Comparison of ENCODE assay signal across 18 mouse cellular contexts in the genomic region with DNA sequence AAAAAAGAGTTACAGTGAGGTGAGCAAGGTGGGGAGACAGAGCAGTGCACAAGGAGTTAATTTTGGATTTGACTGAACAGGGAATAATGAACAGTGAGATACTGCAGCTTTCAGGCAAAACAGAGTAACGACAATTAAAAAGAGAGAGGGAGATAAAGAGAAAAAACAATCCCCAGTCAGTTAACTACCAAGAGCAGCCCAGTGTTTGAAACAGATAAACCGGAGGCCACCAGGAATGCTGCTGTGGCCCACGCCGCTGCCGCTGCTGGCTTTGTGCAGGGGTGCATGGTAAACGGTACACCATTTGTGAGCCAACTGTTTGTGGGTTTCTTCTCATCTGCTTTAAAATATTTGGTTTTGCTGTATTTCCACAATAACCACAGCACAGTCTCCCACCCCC. TPM values are rescaled to one million over a fixed set of nuclear protein-coding genes. Genes with fewer than 3 reads are reported as not detected.
DNase-seq lines count a peak whose midpoint lies in the region; ATAC-seq and TF ChIP-seq lines count a peak whose summit lies in the region.
"Had no signal": no experiment of that assay in that cellular context is flagged by ENCODE, and none has a peak within 500 bp of the region (broad histone marks: within the 10 kb centered on the region; RNA-seq: fewer than 3 reads in every experiment).

No protein-coding gene starts in this region.

- no peaks in the 10 kb centered on the region for H3K27me3 ChIP-seq in heart, adult 2 months (ENCODE audit: control insufficient read depth, insufficient read depth, low read length)
- no peaks in the 10 kb centered on the region for H3K27me3 ChIP-seq in heart, embryonic 11.5 days (ENCODE audit: control insufficient read depth, insufficient read depth, low read length)
- no peaks in the 10 kb centered on the region for H3K27me3 ChIP-seq in lung, embryonic 14.5 days (ENCODE audit: insufficient read depth, low read length)
- no peaks in the 10 kb centered on the region for H3K27me3 ChIP-seq in embryonic facial prominence, embryonic 14.5 days (replicated peaks; ENCODE audit: control insufficient read depth, insufficient read depth, low read length)
- H3K27me3 ChIP-seq in midbrain, embryonic 13.5 days, result peaks cover 45% of the 10 kb centered on the region
- H3K27me3 ChIP-seq: megakaryocyte, embryonic 14.5 days had no signal

- H3K36me3 ChIP-seq in heart, adult 2 months (ENCODE audit: control insufficient read depth, insufficient read depth, low read length), result peaks cover 4% of the 10 kb centered on the region
- no peaks in the 10 kb centered on the region for H3K36me3 ChIP-seq in heart, embryonic 11.5 days (ENCODE audit: control insufficient read depth, insufficient read depth, low read length)
- H3K36me3 ChIP-seq in lung, embryonic 14.5 days (ENCODE audit: insufficient read depth), result no peaks in the 10 kb centered on the region
- H3K36me3 ChIP-seq in embryonic facial prominence, embryonic 14.5 days (ENCODE audit: control insufficient read depth, insufficient read depth, low read length), result no peaks in the 10 kb centered on the region
- no peaks in the 10 kb centered on the region for H3K36me3 ChIP-seq in midbrain, embryonic 13.5 days
- H3K36me3 ChIP-seq: embryonic facial prominence, embryonic 13.5 days had no signal

- no peak overlapping the region for H3K4me3 ChIP-seq in heart, adult 2 months
- no peak overlapping the region for H3K4me3 ChIP-seq in heart, embryonic 11.5 days (ENCODE audit: low read depth, low read length)
- H3K4me3 ChIP-seq in lung, embryonic 14.5 days (ENCODE audit: low read depth, low read length), result no peak overlapping the region
- no peak overlapping the region for H3K4me3 ChIP-seq in embryonic facial prominence, embryonic 14.5 days (ENCODE audit: low read depth, low read length)
- H3K4me3 ChIP-seq in midbrain, embryonic 13.5 days (replicated peaks), result no peak overlapping the region
- H3K4me3 ChIP-seq: embryonic facial prominence, embryonic 13.5 days; megakaryocyte, embryonic 14.5 days had no signal

- H3K4me1 ChIP-seq in heart, adult 2 months (ENCODE audit: control insufficient read depth, insufficient read depth, low read length), result no peaks in the 10 kb centered on the region; the same call in 1 of the 2 replicates
- H3K4me1 ChIP-seq in heart, embryonic 11.5 days (ENCODE audit: control insufficient read depth, insufficient read depth, low read length), result peaks cover 14% of the 10 kb centered on the region
- H3K4me1 ChIP-seq in lung, embryonic 14.5 days (ENCODE audit: insufficient read depth), result peaks cover 51% of the 10 kb centered on the region
- H3K4me1 ChIP-seq in embryonic facial prominence, embryonic 14.5 days (ENCODE audit: control insufficient read depth, insufficient read depth, low read length), result no peaks in the 10 kb centered on the region
- peaks cover 43% of the 10 kb centered on the region for H3K4me1 ChIP-seq in midbrain, embryonic 13.5 days (replicated peaks)

- 52% methylated on average over 6 of the region's 6 CpGs for WGBS in heart, adult 2 months
- 9% methylated on average over 6 of the region's 6 CpGs for WGBS in heart, embryonic 11.5 days (ENCODE audit: insufficient replicate concordance)
- WGBS in lung, embryonic 14.5 days, result 20% methylated on average over 6 of the region's 6 CpGs
- 29% methylated on average over 6 of the region's 6 CpGs for WGBS in embryonic facial prominence, embryonic 14.5 days
- WGBS in midbrain, embryonic 13.5 days, result 11% methylated on average over 6 of the region's 6 CpGs

- no peak for TF ChIP-seq POLR2A in heart, adult 2 months (IDR thresholded peaks at IDR 0.05; ENCODE audit: insufficient read depth, low read depth, low read length)

- peak; percentile 9; the same call in 1 of the 2 replicates for TF ChIP-seq CTCF in heart, adult 2 months (IDR thresholded peaks at IDR 0.05)
- no peak for TF ChIP-seq CTCF in lung, embryonic 14.5 days (IDR thresholded peaks at IDR 0.05; ENCODE audit: low read depth)

- no peak overlapping the region; the same call in 1 of the 2 replicates for H3K4me2 ChIP-seq in heart, embryonic 11.5 days
- 0 out of 2 replicates have a peak overlapping the region, but pooled peaks have one; percentile 15 for H3K4me2 ChIP-seq in lung, embryonic 14.5 days
- H3K4me2 ChIP-seq in embryonic facial prominence, embryonic 14.5 days (ENCODE audit: low read depth, low read length), result no peak overlapping the region
- H3K4me2 ChIP-seq in midbrain, embryonic 13.5 days (replicated peaks), result 0 out of 2 replicates have a peak overlapping the region, but pooled peaks have one; percentile 13
- H3K4me2 ChIP-seq: embryonic facial prominence, embryonic 13.5 days had no signal

- H3K9ac ChIP-seq in heart, adult 2 months (ENCODE audit: low read depth, low read length), result no peak overlapping the region
- no peak overlapping the region for H3K9ac ChIP-seq in heart, embryonic 11.5 days (ENCODE audit: low read depth, low read length)
- no peak overlapping the region for H3K9ac ChIP-seq in lung, embryonic 14.5 days
- H3K9ac ChIP-seq in embryonic facial prominence, embryonic 14.5 days (ENCODE audit: low read depth, low read length), result no peak overlapping the region
- no peak overlapping the region for H3K9ac ChIP-seq in midbrain, embryonic 13.5 days (replicated peaks)
- H3K9ac ChIP-seq: embryonic facial prominence, embryonic 13.5 days had no signal

- no peaks in the 10 kb centered on the region for H3K9me3 ChIP-seq in heart, embryonic 11.5 days (replicated peaks; ENCODE audit: control insufficient read depth, low read length)
- no peaks in the 10 kb centered on the region for H3K9me3 ChIP-seq in lung, embryonic 14.5 days (ENCODE audit: low read depth, low read length)
- no peaks in the 10 kb centered on the region for H3K9me3 ChIP-seq in embryonic facial prominence, embryonic 14.5 days (ENCODE audit: control insufficient read depth, low read length)
- H3K9me3 ChIP-seq in midbrain, embryonic 13.5 days, result no peaks in the 10 kb centered on the region; the same call in 1 of the 2 replicates
- H3K9me3 ChIP-seq: embryonic facial prominence, embryonic 13.5 days; megakaryocyte, embryonic 14.5 days had no signal

- no peak overlapping the region for H3K27ac ChIP-seq in heart, adult 2 months
- no peak overlapping the region for H3K27ac ChIP-seq in heart, embryonic 11.5 days (ENCODE audit: low read depth, low read length)
- H3K27ac ChIP-seq in lung, embryonic 14.5 days (ENCODE audit: low read depth), result peak overlapping the region; percentile 42; the same call in 1 of the 2 replicates
- H3K27ac ChIP-seq in embryonic facial prominence, embryonic 14.5 days (replicated peaks; ENCODE audit: low read depth, low read length), result no peak overlapping the region
- H3K27ac ChIP-seq in midbrain, embryonic 13.5 days, result no peak overlapping the region
- H3K27ac ChIP-seq: embryonic facial prominence, embryonic 13.5 days had no signal

- DNase-seq in heart, adult 2 months, result no peak
- no peak for DNase-seq in lung, embryonic 14.5 days
- no peak for DNase-seq in lung, postnatal 25 days (ENCODE audit: low spot score)
- peak; percentile 53 for DNase-seq in embryonic facial prominence, embryonic 14.5 days (ENCODE audit: low spot score)
- DNase-seq in adrenal gland, postnatal 14 days, result no peak
- no peak for DNase-seq in layer of hippocampus, adult 8-10 months (ENCODE audit: low spot score in 2 of 2)
- DNase-seq: adrenal gland, postnatal 10 days; cerebellum, adult 2 months; spleen, adult 18-20 months; thymus, postnatal 14 days had no signal

- ATAC-seq in heart, embryonic 11.5 days (replicated peaks; ENCODE audit: insufficient number of reproducible peaks, low FRiP score, low TSS enrichment), result no peak
- ATAC-seq in lung, embryonic 14.5 days (ENCODE audit: insufficient read depth), result no peak
- ATAC-seq in embryonic facial prominence, embryonic 14.5 days (ENCODE audit: low read depth), result no peak
- no peak for ATAC-seq in midbrain, embryonic 13.5 days

- intact Hi-C loops in heart, adult 2 months (cut with DNase I), result no loop called here

- no peaks in the 10 kb centered on the region for H3K79me2 ChIP-seq in heart, adult 2 months (replicated peaks; ENCODE audit: control insufficient read depth, insufficient read depth, low read length)

- no peak for TF ChIP-seq EP300 in heart, adult 2 months (IDR thresholded peaks at IDR 0.05; ENCODE audit: insufficient read depth, low read depth, low read length)

RNA-seq across cellular contexts. Expression of a gene that starts 34.8 kb away (rescaled TPM):
- not detected for total RNA-seq in heart, adult 2 months (2021)
- not detected in 2 replicates for polyA plus RNA-seq in heart, adult 2 months (2012; rRNA removed)
- not detected in 2 replicates for polyA plus RNA-seq in heart, embryonic 11.5 days (2014; fragmentation: Nextera tagmentation; extraction: Ambion mirVana)
- polyA plus RNA-seq in lung, embryonic 14.5 days (2014; fragmentation: Nextera tagmentation; extraction: Ambion mirVana), result not detected in 2 replicates
- polyA plus RNA-seq in embryonic facial prominence, embryonic 14.5 days (2014; fragmentation: Nextera tagmentation; extraction: Ambion mirVana), result not detected in 2 replicates
- not detected in 2 replicates for polyA plus RNA-seq in midbrain, embryonic 13.5 days (2015; fragmentation: Nextera tagmentation; extraction: Ambion mirVana)
- total RNA-seq in adrenal gland, postnatal 14 days (2021), result not detected in 2 replicates
- total RNA-seq in layer of hippocampus, adult 8-10 months (2022), result not detected
- total RNA-seq: adrenal gland, postnatal 10 days had no signal
- polyA plus RNA-seq: C2C12; cerebellum, adult 2 months; embryonic facial prominence, embryonic 13.5 days; heart, postnatal 0 days; large intestine, adult 2 months; limb, embryonic 11.5 days had no signal

Comparison
In these comparisons a context has a peak if more than half of its experiments do, and no peak if none do; other contexts are left out.
1. H3K4me2 ChIP-seq: peak in lung, embryonic 14.5 days (single experiment) and midbrain, embryonic 13.5 days (single experiment); none in heart, embryonic 11.5 days (single experiment) and embryonic facial prominence, embryonic 14.5 days (single experiment).